Mouse (Mus musculus) T-helper 17 cell (primary cell): ENCODE data around the gene Dgcr8.

Experiments
- in situ Hi-C, 2 experiments: fragments of 300-600 bp; cut with MboI, MseI; formaldehyde crosslinking; loops; 1 replicate in 1 of 2; 2 replicates in 1 of 2; pipeline ENCODE4 v1.15.1; 2025; ENCODE audit warnings: high pct_unique_total_duplicates in 2 of 2

Dgcr8 gene

DNA sequence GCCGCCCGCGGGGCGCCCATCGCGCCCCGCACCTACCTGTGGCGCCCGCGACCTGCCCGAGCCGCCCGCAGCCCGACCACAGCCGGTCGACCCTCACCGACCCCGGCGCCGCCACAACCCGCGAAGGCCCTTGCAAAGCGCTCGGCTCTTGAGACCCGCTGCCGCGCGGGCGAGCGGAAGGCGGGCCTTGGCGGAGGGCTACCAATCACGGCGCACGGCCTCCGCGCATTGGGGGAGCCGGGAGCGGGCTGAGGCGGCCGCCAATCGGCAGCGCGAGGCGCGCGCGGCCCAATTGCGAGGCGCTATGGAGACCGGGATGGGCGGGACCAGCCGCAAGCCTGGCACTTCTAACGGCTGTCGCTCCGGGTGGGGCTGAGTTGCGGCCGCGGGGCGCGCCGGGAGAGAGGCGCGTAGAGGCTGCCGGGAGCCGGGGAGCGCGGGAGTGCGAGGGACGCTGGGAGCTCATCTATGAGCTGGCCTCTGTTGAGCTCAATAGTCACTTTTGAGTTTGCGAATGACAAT lies at the start of gene Dgcr8:
TSS of gene Dgcr8 (minus strand) at position 180 of the 522 bp plus-strand sequence.
- in situ Hi-C loops = loop anchor here in 1 of 2 experiments (5.0 kb wide), 1 partner anchor 567 kb away; no protein-coding TSS in a partner anchor

DNA sequence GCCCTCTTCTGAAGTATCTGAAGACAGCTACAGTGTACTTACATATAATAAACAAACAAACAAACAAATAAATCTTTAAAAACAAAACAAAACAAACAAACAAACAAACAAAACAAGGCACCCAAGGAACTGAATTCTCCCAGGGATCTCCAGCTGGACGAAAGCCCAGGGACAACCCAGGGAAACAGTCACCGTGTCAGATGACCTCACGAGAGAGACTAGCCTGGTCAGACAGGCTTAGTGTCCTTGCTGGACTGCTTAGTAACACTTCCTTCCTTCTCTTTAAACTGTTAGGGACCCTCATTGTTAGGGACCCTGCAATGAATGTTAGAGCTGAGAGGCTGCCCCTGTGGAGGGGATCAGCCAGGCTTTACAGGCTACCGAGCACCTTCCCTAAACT lies 48.2 kb upstream of the Dgcr8 start:
- in situ Hi-C loops = loop anchor here in 1 of 2 experiments (5.0 kb wide), 1 partner anchor 90 kb away; the partner anchor contains the start of genes Comt and Txnrd2

DNA sequence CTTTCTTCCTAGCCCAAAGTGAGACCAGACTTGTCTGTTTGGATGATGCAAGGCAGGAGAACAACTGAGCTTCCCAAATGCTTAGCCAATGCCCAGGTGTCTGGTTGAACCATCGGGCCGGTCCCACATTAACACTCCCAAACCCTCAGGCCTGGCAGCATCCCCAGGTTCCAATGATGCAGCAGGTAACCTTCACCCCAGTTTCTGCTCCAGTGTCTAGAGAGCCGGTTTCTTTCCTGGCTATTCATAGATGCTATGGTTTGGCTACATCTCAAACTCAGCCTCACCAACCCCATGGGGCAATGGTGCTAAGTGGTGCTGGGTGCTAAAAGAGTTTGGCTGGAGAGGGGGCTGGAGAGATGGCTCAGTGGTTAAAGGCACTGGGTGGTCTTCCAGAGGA lies 46.9 kb upstream of the Dgcr8 start:
- in situ Hi-C loops = loop anchor here in 1 of 2 experiments (5.0 kb wide), 1 partner anchor 91 kb away; the partner anchor contains the start of genes Comt and Txnrd2

DNA sequence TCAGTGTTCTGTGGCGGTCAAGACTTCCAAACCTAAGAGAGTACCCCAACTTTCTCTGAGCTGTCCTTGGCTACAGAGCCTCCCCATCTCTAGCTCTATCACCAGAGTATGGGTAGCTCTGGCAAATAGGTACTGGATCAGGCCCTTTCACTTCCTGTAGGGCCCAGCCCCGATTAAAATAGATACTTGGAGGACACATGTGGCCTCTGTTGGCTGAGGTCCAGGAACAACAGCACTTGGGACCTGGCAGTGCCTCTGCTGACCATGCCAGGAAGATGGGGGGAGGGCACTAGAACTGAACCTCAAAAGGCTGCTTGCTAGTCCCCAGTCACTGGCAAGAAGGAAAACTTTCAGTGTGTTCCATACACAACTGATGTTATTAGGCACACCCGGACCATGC lies 44.9 kb upstream of the Dgcr8 start:
- in situ Hi-C loops = no loop called here

DNA sequence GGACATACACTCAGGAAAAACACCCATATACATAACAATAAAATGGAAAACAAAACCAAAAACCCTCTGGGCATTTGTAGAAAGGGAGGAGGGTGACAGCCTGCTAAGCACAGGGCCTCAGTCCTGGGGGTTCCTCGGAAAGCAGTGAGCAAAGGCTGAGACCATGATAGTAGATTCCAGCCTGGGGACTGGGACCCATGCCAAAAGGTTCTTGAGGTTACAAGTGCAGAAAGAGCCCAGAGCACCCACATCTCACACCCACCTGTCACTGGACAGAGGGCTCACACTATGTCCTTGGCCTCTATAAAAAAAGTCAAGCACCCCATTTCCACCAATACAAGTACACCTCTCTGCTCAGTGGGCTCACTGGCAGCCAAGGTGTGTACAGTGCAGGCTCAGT lies 39.5 kb upstream of the Dgcr8 start:
- in situ Hi-C loops = no loop called here

GRCm38 (mm10) chr16:18327936-18328335 lies 38.9 kb upstream of the Dgcr8 start:
- in situ Hi-C loops = no loop called here

DNA sequence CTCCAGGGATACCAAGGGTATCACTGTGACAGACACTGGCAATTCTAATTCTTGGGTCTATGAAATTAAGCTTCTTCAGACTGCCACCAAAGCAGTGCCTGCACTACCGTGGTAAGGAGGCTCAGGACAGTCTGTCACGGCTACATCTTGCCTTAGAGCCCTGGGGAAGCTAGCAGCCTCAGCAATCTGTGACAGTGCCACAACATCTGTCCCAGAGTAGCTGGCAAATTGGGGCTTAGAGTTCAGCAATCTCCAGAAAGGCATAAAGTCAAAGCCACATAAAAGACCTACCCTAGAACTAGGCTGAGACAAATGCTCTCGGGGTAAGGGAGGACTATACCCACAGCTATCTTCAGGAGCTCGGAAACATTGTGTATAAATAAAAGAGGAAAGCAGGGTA lies 36.7 kb upstream of the Dgcr8 start:
- in situ Hi-C loops = no loop called here

- in situ Hi-C loops = loop anchor here in 1 of 2 experiments (5.0 kb wide), 1 partner anchor 48 kb away; no protein-coding TSS in a partner anchor
These were observed 35.0 kb upstream of the Dgcr8 start for GRCm38 (mm10) chr16:18324031-18324430.

DNA sequence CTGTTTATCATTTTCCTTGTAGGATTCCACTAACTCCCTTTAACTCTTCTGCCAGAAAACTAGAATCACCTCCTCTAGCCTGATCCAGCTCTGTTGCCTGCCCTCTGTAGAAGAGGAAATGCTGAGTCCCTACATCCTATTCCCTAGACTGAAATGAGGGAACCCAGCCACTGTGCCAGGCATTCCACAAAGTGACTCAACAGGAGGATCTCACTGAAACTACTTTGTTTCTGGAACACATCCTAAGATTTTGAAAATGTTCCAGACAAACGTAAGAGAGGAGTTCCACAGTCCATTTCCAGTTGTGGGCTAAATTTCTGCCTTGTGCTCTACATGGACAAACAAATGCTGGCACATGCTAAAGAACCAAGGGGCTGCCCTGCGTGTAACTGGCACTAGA lies 34.4 kb upstream of the Dgcr8 start:
- in situ Hi-C loops = loop anchor here in 1 of 2 experiments (5.0 kb wide), 1 partner anchor 49 kb away; no protein-coding TSS in a partner anchor

GRCm38 (mm10) chr16:18321443-18321842 lies 32.4 kb upstream of the Dgcr8 start:
- in situ Hi-C loops = loop anchor here in 1 of 2 experiments (5.0 kb wide), 1 partner anchor 51 kb away; no protein-coding TSS in a partner anchor

- in situ Hi-C loops = no loop called here
These were observed 29.9 kb upstream of the Dgcr8 start for GRCm38 (mm10) chr16:18318992-18319391.

DNA sequence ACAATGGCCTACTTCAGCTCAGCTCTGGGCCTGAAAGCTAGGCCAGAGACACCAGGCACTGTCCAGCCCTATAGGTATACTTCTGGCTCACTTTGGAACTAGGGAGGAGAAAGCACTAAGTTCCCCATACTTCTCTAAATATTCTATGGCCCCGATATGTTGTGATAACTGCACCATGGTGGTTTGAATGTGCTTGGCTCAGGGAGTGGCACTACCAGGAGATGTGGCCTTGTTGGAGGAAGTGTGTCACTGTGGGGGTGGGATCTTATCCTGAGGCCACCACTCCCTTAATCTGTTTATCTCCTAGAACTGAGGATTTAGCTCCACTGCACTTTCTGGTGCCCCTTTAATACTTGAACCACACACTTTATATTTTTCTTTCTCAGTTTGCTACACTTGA lies 19.1 kb upstream of the Dgcr8 start:
- in situ Hi-C loops = loop anchor here in 1 of 2 experiments (10.0 kb wide), 1 partner anchor 1907 kb away; no protein-coding TSS in a partner anchor

DNA sequence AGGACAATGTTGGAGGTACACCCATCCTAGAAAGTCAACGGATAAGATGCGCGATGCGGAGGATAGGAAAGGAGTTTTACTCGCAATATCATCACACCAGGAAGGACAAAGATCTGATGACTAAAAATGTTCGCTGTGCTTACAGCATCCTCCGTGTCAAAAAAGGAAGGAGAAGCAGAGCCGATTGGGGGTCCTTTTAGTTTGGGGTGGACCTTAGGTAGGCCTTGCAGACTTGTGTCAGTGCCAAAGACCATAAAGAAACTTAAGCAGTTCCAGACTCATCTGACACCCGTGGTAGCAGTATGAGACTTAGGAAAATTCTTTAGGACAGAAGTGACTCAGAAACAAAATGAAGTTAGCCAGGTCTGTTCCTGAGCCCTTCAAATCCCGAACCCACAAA lies 568 bp upstream of the Dgcr8 start:
- in situ Hi-C loops = loop anchor here in 1 of 2 experiments (5.0 kb wide), 1 partner anchor 567 kb away; no protein-coding TSS in a partner anchor

- in situ Hi-C loops = loop anchor here in 1 of 2 experiments (5.0 kb wide), 1 partner anchor 566 kb away; no protein-coding TSS in a partner anchor
These were observed 425 bp downstream of the Dgcr8 start for GRCm38 (mm10) chr16:18288581-18289061.

- in situ Hi-C loops = loop anchor here in 1 of 2 experiments (5.0 kb wide), 1 partner anchor 566 kb away; no protein-coding TSS in a partner anchor
These were observed 880 bp downstream of the Dgcr8 start for GRCm38 (mm10) chr16:18288166-18288565.

- in situ Hi-C loops = loop anchor here in 1 of 2 experiments (10.0 kb wide), 1 partner anchor 1160 kb away; the partner anchor contains the start of gene Ppil2
These were observed 13.9 kb downstream of the Dgcr8 start for GRCm38 (mm10) chr16:18275166-18275565.

GRCm38 (mm10) chr16:18268182-18268581 lies 20.9 kb downstream of the Dgcr8 start:
- in situ Hi-C loops = no loop called here

GRCm38 (mm10) chr16:18265024-18265423 lies 24.0 kb downstream of the Dgcr8 start:
- in situ Hi-C loops = no loop called here

- in situ Hi-C loops = no loop called here
These were observed 30.8 kb downstream of the Dgcr8 start, which contains the start of gene Gm49776 for GRCm38 (mm10) chr16:18258221-18258620. TSS of gene Gm49776 (minus strand) at chr16:18258321.

- in situ Hi-C loops = loop anchor here in 1 of 2 experiments (5.0 kb wide), 1 partner anchor 558 kb away; the partner anchor contains the start of genes Cdc45 and Ufd1
These were observed 35.2 kb downstream of the Dgcr8 start for GRCm38 (mm10) chr16:18253866-18254265.

DNA sequence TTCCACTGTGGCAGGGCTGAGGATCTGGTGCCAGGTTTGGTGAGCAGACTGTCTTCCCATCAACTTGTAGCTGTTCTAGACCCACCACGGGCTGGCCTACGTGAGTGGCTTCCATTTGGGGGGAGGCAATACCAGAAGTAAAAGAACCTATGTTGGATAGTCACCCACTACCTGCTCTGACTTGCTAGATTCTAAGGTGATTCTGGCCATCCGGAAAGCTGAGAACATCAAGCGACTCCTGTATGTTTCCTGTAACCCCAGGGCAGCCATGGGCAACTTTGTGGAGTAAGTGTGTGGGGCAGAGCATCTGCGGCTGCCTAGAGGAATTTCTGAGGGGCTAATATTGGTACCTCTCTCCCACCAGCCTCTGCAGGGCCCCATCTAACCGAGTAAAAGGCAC lies 36.3 kb downstream of the Dgcr8 start:
- in situ Hi-C loops = loop anchor here in 1 of 2 experiments (5.0 kb wide), 1 partner anchor 560 kb away; the partner anchor contains the start of genes Cdc45 and Ufd1
